Mouse (Mus musculus) MEL (cell line): ENCODE results near the gene Tenm3. TPM values are rescaled to one million over a fixed set of nuclear protein-coding genes. Genes with fewer than 3 reads are reported as not detected.

Source experiments
- DNase-seq: peaks from one replicate; pipeline ENCODE4 v3.0.0; 2011; ENCODE audit warnings: low read depth, low spot score
- H3K27ac ChIP-seq: 2 replicates; pipeline ENCODE4 v1.5.1; 2012; ENCODE audit warnings: low read depth, mild to moderate bottlenecking, control low read depth, low read length, moderate library complexity; ENCODE audit not compliant: control insufficient read depth
- H3K27me3 ChIP-seq, 2 experiments: fragments of 150-350 bp in 1 of 2; sonication (generic) in 1 of 2; 2 replicates each; pipeline ENCODE4 v1.6.1; 2012; ENCODE audit warnings: low read length in 2 of 2, mild to moderate bottlenecking in 2 of 2, improper control_type of control experiment in 1 of 2, moderate library complexity in 1 of 2; ENCODE audit not compliant: insufficient read depth in 2 of 2, control insufficient read depth in 1 of 2
- H3K36me3 ChIP-seq, 2 experiments: 2 replicates each; pipeline ENCODE4 v1.6.1; 2012 to 2014; ENCODE audit warnings: low read length in 2 of 2, improper control_type of control experiment in 1 of 2, inconsistent platforms in 1 of 2, mild to moderate bottlenecking in 1 of 2; ENCODE audit not compliant: insufficient read depth in 2 of 2, control insufficient read depth in 1 of 2
- H3K4me1 ChIP-seq, 2 experiments: fragments of 150-350 bp in 1 of 2; sonication (generic) in 1 of 2; 2 replicates each; pipeline ENCODE4 v1.6.1; 2012; ENCODE audit warnings: low read length in 2 of 2, improper control_type of control experiment in 1 of 2, mild to moderate bottlenecking in 1 of 2; ENCODE audit not compliant: insufficient read depth in 2 of 2, control insufficient read depth in 1 of 2
- H3K4me3 ChIP-seq, 2 experiments: fragments of 150-350 bp in 1 of 2; sonication (generic) in 1 of 2; 2 replicates each; pipeline ENCODE4 v1.5.1; 2012; ENCODE audit warnings: low read depth in 2 of 2, low read length in 2 of 2, mild to moderate bottlenecking in 2 of 2, moderate library complexity in 2 of 2, control low read depth in 1 of 2, improper control_type of control experiment in 1 of 2; ENCODE audit not compliant: control insufficient read depth in 1 of 2, insufficient read depth in 1 of 2
- H3K79me2 ChIP-seq: 2 replicates; pipeline ENCODE4 v1.6.1; 2012; ENCODE audit warnings: mild to moderate bottlenecking, low read length, moderate library complexity; ENCODE audit not compliant: control insufficient read depth, poor library complexity, insufficient read depth
- H3K9ac ChIP-seq: 2 replicates; pipeline ENCODE4 v1.6.1; 2012; ENCODE audit warnings: low read depth, mild to moderate bottlenecking, control low read depth, low read length, moderate library complexity; ENCODE audit not compliant: control insufficient read depth, poor library complexity, severe bottlenecking
- H3K9me3 ChIP-seq: fragments of 150-350 bp; sonication (generic); replicated peaks from 2 replicates; pipeline ENCODE4 v1.6.1; 2012; ENCODE audit warnings: mild to moderate bottlenecking, low read length, improper control_type of control experiment, moderate library complexity; ENCODE audit not compliant: insufficient read depth
- E2F4 ChIP-seq: IDR thresholded peaks from 2 replicates; pipeline ENCODE4 v1.6.1; 2011; ENCODE audit warnings: low read depth, low read length, improper control_type of control experiment, borderline replicate concordance
- ELF1 ChIP-seq: IDR thresholded peaks from 2 replicates; pipeline ENCODE4 v1.6.1; 2014; ENCODE audit warnings: low read depth, mild to moderate bottlenecking, inconsistent platforms, low read length, improper control_type of control experiment, moderate library complexity
- GATA1 ChIP-seq: IDR thresholded peaks from 2 replicates; pipeline ENCODE4 v1.6.1; 2011; ENCODE audit warnings: low read depth, low read length, improper control_type of control experiment
- HCFC1 ChIP-seq: IDR thresholded peaks from 2 replicates; pipeline ENCODE4 v1.6.1; 2012; ENCODE audit warnings: low read depth, mild to moderate bottlenecking, inconsistent platforms, low read length, improper control_type of control experiment, moderate library complexity
- JUND ChIP-seq: IDR thresholded peaks from 2 replicates; pipeline ENCODE4 v1.6.1; 2011; ENCODE audit warnings: low read depth, mild to moderate bottlenecking, improper control_type of control experiment, low read length
- KAT2A ChIP-seq: conservative IDR thresholded peaks from 2 replicates; pipeline ENCODE4 v1.6.1; 2012; ENCODE audit warnings: low read depth, low read length, improper control_type of control experiment, inconsistent platforms
- MAZ ChIP-seq: IDR thresholded peaks from 2 replicates; pipeline ENCODE4 v1.6.1; 2012; ENCODE audit warnings: low read depth, mild to moderate bottlenecking, inconsistent platforms, low read length, improper control_type of control experiment
- MEF2A ChIP-seq: IDR thresholded peaks from 2 replicates; pipeline ENCODE4 v1.6.1; 2014; ENCODE audit warnings: low read depth, mild to moderate bottlenecking, inconsistent platforms, low read length, improper control_type of control experiment; ENCODE audit not compliant: poor library complexity, insufficient replicate concordance, severe bottlenecking; ENCODE audit errors: extremely low read depth
- MXI1 ChIP-seq: IDR thresholded peaks from 2 replicates; pipeline ENCODE4 v1.6.1; 2011; ENCODE audit warnings: mild to moderate bottlenecking, low read depth, low read length, improper control_type of control experiment
- POLR2A ChIP-seq, 2 experiments: IDR thresholded peaks; 2 replicates each; pipeline ENCODE4 v1.6.1; 2011 to 2012; ENCODE audit warnings: low read length in 2 of 2, mild to moderate bottlenecking in 2 of 2, control low read depth in 1 of 2, improper control_type of control experiment in 1 of 2, low read depth in 1 of 2, moderate library complexity in 1 of 2; ENCODE audit not compliant: control insufficient read depth in 1 of 2, insufficient read depth in 1 of 2, poor library complexity in 1 of 2
- POLR2AphosphoS5 ChIP-seq: IDR thresholded peaks from 2 replicates; pipeline ENCODE4 v1.6.1; 2012; ENCODE audit warnings: low read depth, borderline replicate concordance, mild to moderate bottlenecking, inconsistent platforms, low read length, moderate library complexity, mixed read lengths
- SMC3 ChIP-seq: IDR thresholded peaks from 2 replicates; pipeline ENCODE4 v1.6.1; 2011; ENCODE audit warnings: low read depth, low read length, improper control_type of control experiment
- TAL1 ChIP-seq: IDR thresholded peaks from 2 replicates; pipeline ENCODE4 v1.6.1; 2012; ENCODE audit warnings: mild to moderate bottlenecking, inconsistent platforms, low read length, moderate library complexity, mixed read lengths
- TBP ChIP-seq: IDR thresholded peaks from 2 replicates; pipeline ENCODE4 v1.8.0; 2011; ENCODE audit warnings: low read depth, low read length, improper control_type of control experiment
- UBTF ChIP-seq: IDR thresholded peaks from 2 replicates; pipeline ENCODE4 v1.6.1; 2012; ENCODE audit warnings: low read depth, mild to moderate bottlenecking, inconsistent platforms, low read length, improper control_type of control experiment, moderate library complexity, borderline replicate concordance; ENCODE audit not compliant: insufficient read depth
- ZC3H11A ChIP-seq: IDR thresholded peaks from 2 replicates; pipeline ENCODE4 v1.6.1; 2012; ENCODE audit warnings: low read depth, mild to moderate bottlenecking, inconsistent platforms, low read length, improper control_type of control experiment
- ZKSCAN1 ChIP-seq: IDR thresholded peaks from 2 replicates; pipeline ENCODE4 v1.6.1; 2012; ENCODE audit warnings: low read depth, mild to moderate bottlenecking, inconsistent platforms, low read length, improper control_type of control experiment, moderate library complexity
- polyA plus RNA-seq, 2 experiments: library from polyadenylated mRNA; stranded (reverse) in 1 of 2; unstranded in 1 of 2; fragments of >175 nt in 1 of 2; fragments of >200 nt in 1 of 2; gene quantifications; 2 replicates each; pipeline versions ENCODE4 v1.2.1 to v1.2.4; 2012; ENCODE audit warnings: low replicate concordance in 2 of 2, low read depth in 1 of 2; ENCODE audit not compliant: insufficient read length in 2 of 2, insufficient read depth in 1 of 2, missing spikeins in 1 of 2
- total RNA-seq: library from RNA; depleted of rRNA; stranded (reverse); fragments of 300-350 nt; gene quantifications from 2 replicates; pipeline ENCODE4 v1.2.3, GENCODE M21; 2012

Tenm3 gene
- total and polyA plus RNA-seq, 3 experiments: not detected

DNA sequence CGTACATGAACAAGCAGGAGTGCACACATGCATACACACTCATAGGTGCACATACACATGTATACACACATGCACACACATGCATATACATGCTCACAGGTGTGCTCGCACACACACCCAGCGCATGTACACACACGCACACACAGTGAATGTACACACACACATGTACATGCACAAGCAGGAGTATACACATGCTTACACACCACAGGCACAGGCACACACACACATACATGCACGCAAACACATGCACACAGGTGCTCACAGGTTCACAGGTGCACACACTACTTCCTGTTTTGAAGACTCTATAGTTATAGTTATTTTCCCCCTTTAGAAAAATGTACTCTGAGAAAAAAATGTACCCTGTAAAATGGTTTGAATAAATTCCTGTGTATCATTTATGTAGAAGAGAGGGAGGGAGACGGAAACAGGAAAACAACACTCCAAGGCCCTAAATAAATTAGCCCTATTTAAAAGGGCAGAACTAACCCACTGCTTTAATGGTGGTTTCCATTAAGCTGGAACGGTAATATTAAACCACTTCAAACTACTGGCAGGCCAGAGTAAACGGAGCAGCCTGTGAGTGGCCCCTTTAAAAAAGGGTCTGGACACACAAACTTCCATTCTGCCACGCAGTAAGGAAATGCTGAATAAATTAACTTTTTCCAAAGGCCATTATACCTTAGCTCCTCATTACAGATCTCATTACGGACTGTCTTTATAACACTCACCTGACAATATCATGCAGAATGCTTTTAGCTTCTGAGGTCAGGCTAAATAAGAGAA is 335.8 kb downstream of the Tenm3 start (continued):
- TF ChIP-seq UBTF: no peak
- TF ChIP-seq ZC3H11A: no peak

DNA sequence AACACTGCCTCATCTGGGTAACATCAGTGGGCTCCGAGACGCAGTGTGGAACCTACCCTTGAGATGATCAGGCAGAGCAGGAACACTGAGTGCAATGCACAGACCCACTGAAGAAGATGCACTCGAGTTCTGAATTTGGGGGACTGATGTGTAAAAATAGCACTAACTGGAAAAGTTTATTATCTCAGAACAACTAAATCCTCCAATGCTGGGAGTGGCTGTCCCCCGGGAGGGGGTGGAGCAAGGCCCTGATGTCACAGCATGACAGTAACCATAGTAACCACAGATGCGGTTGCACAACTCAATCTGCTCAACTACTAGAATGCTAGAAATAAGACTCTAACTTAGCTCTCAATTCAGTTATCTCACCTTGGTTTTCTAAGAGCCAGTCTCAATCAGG is 351.3 kb downstream of the Tenm3 start:
- H3K9ac ChIP-seq: no peak overlapping the region
- H3K9me3 ChIP-seq: no peaks in the 10 kb centered on the region
- H3K36me3 ChIP-seq: no peaks in the 10 kb centered on the region
- no peaks in the 10 kb centered on the region for H3K27me3 ChIP-seq
- no peaks in the 10 kb centered on the region for H3K79me2 ChIP-seq
- H3K4me1 ChIP-seq: no peaks in the 10 kb centered on the region
- no peak for DNase-seq
- no peak for TF ChIP-seq MXI1
- TF ChIP-seq KAT2A: no peak
- no peak for TF ChIP-seq E2F4
- no peak overlapping the region for H3K4me3 ChIP-seq
- H3K27ac ChIP-seq: no peak overlapping the region

- DNase-seq: no peak
Measured at GRCm38 (mm10) chr8:48490635-48491165, 353.1 kb downstream of the Tenm3 start.

GRCm38 (mm10) chr8:48489936-48490634 is 353.7 kb downstream of the Tenm3 start:
- no peak for DNase-seq
- Histone ChIP-seq H3K4me3 (no peak overlapping the region), H3K36me3 (no peaks in the 10 kb centered on the region), H3K9me3 (no peaks in the 10 kb centered on the region), H3K79me2 (no peaks in the 10 kb centered on the region), H3K27ac (no peak overlapping the region), H3K4me1 (no peaks in the 10 kb centered on the region), H3K9ac (no peak overlapping the region), H3K27me3 (no peaks in the 10 kb centered on the region)
- TF ChIP-seq HCFC1: no peak
- no peak for TF ChIP-seq POLR2A (IDR thresholded peaks at IDR 0.05; ENCODE audit: control insufficient read depth in 1 of 2, insufficient read depth in 1 of 2, low read depth in 1 of 2, low read length in 2 of 2, poor library complexity in 1 of 2)
- no peak for TF ChIP-seq ELF1
- TF ChIP-seq MAZ: no peak
- TF ChIP-seq MXI1: no peak
- TF ChIP-seq GATA1: no peak
- TF ChIP-seq JUND: no peak
- TF ChIP-seq KAT2A: no peak
- no peak for TF ChIP-seq POLR2AphosphoS5
- TF ChIP-seq TAL1: no peak
- no peak for TF ChIP-seq TBP
- TF ChIP-seq ZC3H11A: no peak

More at GRCm38 (mm10) chr8:48490635-48491165, 353.1 kb downstream of the Tenm3 start:
- no peaks in the 10 kb centered on the region for H3K36me3 ChIP-seq
- no peak overlapping the region for H3K4me3 ChIP-seq
- no peaks in the 10 kb centered on the region for H3K79me2 ChIP-seq
- H3K27ac ChIP-seq: no peak overlapping the region
- no peak for TF ChIP-seq MXI1
- TF ChIP-seq ZKSCAN1: no peak
- no peak for TF ChIP-seq MEF2A
- TF ChIP-seq SMC3: no peak
- H3K9me3 ChIP-seq: no peaks in the 10 kb centered on the region
- H3K4me1 ChIP-seq: no peaks in the 10 kb centered on the region
- H3K9ac ChIP-seq: no peak overlapping the region
- no peaks in the 10 kb centered on the region for H3K27me3 ChIP-seq
